Mouse (Mus musculus): ENCODE results near the gene Rab35. TPM values are rescaled to one million over a fixed set of nuclear protein-coding genes. Genes with fewer than 3 reads are reported as not detected.

The Rab35 gene
- total and polyA plus RNA-seq, 2 experiments from 2014 or later = 24.7 to 92.5 TPM

DNA sequence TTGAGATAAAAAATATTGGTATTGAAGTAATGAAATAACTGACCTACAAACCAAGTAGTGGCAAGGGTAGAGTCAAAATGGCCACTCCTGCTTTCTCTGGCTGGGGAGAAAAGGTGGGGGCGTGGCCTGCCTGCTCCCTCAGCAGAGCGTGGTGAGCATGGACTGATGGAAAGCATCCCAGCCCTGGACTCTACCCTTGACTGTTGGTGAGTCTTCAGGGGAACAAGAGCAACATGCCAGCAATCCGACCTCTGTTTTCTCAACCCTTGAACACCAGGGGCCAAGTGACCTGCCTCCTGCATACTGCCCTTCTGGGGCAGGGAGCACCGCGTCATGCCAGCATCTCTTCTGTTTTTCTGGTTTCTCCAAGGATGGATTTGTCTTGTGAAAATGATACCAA, 65.1 kb downstream of the Rab35 start:
- DNase-seq = no peak
- Histone ChIP-seq H3K27me3 (ENCODE audit: insufficient read depth, low read length) (no peaks in the 10 kb centered on the region), H3K4me3 (ENCODE audit: low read depth, low read length) (no peak overlapping the region), H3K4me1 (ENCODE audit: insufficient read depth) (no peaks in the 10 kb centered on the region), H3K9ac (no peak overlapping the region), H3K27ac (ENCODE audit: low read depth, low read length) (no peak overlapping the region), H3K36me3 (ENCODE audit: insufficient read depth) (no peaks in the 10 kb centered on the region), H3K9me3 (ENCODE audit: low read length) (no peaks in the 10 kb centered on the region), H3K4me2 (ENCODE audit: low read depth) (no peak overlapping the region)
- TF ChIP-seq CTCF (IDR thresholded peaks at IDR 0.05; ENCODE audit: low read depth) = no peak
- 88% methylated on average over 5 of the region's 5 CpGs for WGBS
- ATAC-seq = no peak

Small RNA genes within 50 kb of the gene (microRNA-seq; reads per million reads assigned to microRNA genes)
- gene Mir7030 = 0 to 0.37 reads per million in 2 experiments

Other genes starting within 250 kb of the Rab35 start
- 53.8 and 65.9 TPM in 2 replicates for gene Msi1, start 202.3 kb upstream of the Rab35 start, total RNA-seq (2014; rRNA removed)
- gene Msi1, start 202.3 kb upstream of the Rab35 start, polyA plus RNA-seq (2015; fragmentation: Nextera tagmentation; extraction: Ambion mirVana) = 48.2 and 49.9 TPM in 2 replicates
- not detected in 2 replicates for gene Pla2g1b, start 165.6 kb upstream of the Rab35 start, total RNA-seq (2014; rRNA removed)
- gene Pla2g1b, start 165.6 kb upstream of the Rab35 start, polyA plus RNA-seq (2015; fragmentation: Nextera tagmentation; extraction: Ambion mirVana) = not detected in 2 replicates
- gene Sirt4, start 147.2 kb upstream of the Rab35 start, total RNA-seq (2014; rRNA removed) = 34.5 and 36.3 TPM in 2 replicates
- 18.3 and 18.8 TPM in 2 replicates for gene Sirt4, start 147.2 kb upstream of the Rab35 start, polyA plus RNA-seq (2015; fragmentation: Nextera tagmentation; extraction: Ambion mirVana)
- gene Pxn, start 125.2 kb upstream of the Rab35 start, total RNA-seq (2014; rRNA removed) = 23.5 and 29.8 TPM in 2 replicates
- 14.1 and 14.8 TPM in 2 replicates for gene Pxn, start 125.2 kb upstream of the Rab35 start, polyA plus RNA-seq (2015; fragmentation: Nextera tagmentation; extraction: Ambion mirVana)
- 1,794 and 2,056 TPM in 2 replicates for gene Rplp0, start 72.4 kb upstream of the Rab35 start, total RNA-seq (2014; rRNA removed)
- 842 and 978 TPM in 2 replicates for gene Rplp0, start 72.4 kb upstream of the Rab35 start, polyA plus RNA-seq (2015; fragmentation: Nextera tagmentation; extraction: Ambion mirVana)
- 51.9 and 74.4 TPM in 2 replicates for gene Gcn1l1, start 66.7 kb upstream of the Rab35 start, total RNA-seq (2014; rRNA removed)
- gene Gcn1l1, start 66.7 kb upstream of the Rab35 start, polyA plus RNA-seq (2015; fragmentation: Nextera tagmentation; extraction: Ambion mirVana) = 19.4 and 22.4 TPM in 2 replicates
- 183 and 184 TPM in 2 replicates for gene Bicdl1, start 99.7 kb downstream of the Rab35 start, total RNA-seq (2014; rRNA removed)
- 21.6 and 27.6 TPM in 2 replicates for gene Bicdl1, start 99.7 kb downstream of the Rab35 start, polyA plus RNA-seq (2015; fragmentation: Nextera tagmentation; extraction: Ambion mirVana)
- gene Cit, start 213.4 kb downstream of the Rab35 start, total RNA-seq (2014; rRNA removed) = 15.8 and 23.3 TPM in 2 replicates
- gene Cit, start 213.4 kb downstream of the Rab35 start, polyA plus RNA-seq (2015; fragmentation: Nextera tagmentation; extraction: Ambion mirVana) = 7.6 and 18.7 TPM in 2 replicates